Mouse (Mus musculus) heart, embryonic 11.5 days (tissue): ENCODE measurements around the gene Olfr694. TPM values are rescaled to one million over a fixed set of nuclear protein-coding genes. Genes with fewer than 3 reads are reported as not detected.

Experiments
- ATAC-seq: fragments of 200-750 bp; cut with Nextera tagmentation; replicated peaks from 2 replicates; pipeline ENCODE4 v1.8.0; 2017; ENCODE audit warnings: moderate library complexity; ENCODE audit not compliant: insufficient number of reproducible peaks, low FRiP score, low TSS enrichment
- H3K27ac ChIP-seq: fragments of 300-500 bp; sonication (generic); 2 replicates; pipeline ENCODE4 v1.5.1; 2014; ENCODE audit warnings: mild to moderate bottlenecking, low read depth, low read length
- H3K27me3 ChIP-seq: fragments of 300-500 bp; sonication (generic); 2 replicates; pipeline ENCODE4 v1.6.1; 2014; ENCODE audit warnings: mild to moderate bottlenecking, low read length, mixed read lengths; ENCODE audit not compliant: control insufficient read depth, insufficient read depth
- H3K36me3 ChIP-seq: fragments of 300-500 bp; sonication (generic); 2 replicates; pipeline ENCODE4 v1.6.1; 2014; ENCODE audit warnings: mild to moderate bottlenecking, low read length, moderate library complexity, mixed read lengths; ENCODE audit not compliant: control insufficient read depth, insufficient read depth
- H3K4me1 ChIP-seq: fragments of 300-500 bp; sonication (generic); 2 replicates; pipeline ENCODE4 v1.6.1; 2014; ENCODE audit warnings: low read length; ENCODE audit not compliant: control insufficient read depth, insufficient read depth
- H3K4me2 ChIP-seq: fragments of 300-500 bp; sonication (generic); 2 replicates; pipeline ENCODE4 v1.6.1; 2014; ENCODE audit warnings: mild to moderate bottlenecking, moderate library complexity
- H3K4me3 ChIP-seq: fragments of 300-500 bp; sonication (generic); 2 replicates; pipeline ENCODE4 v1.5.1; 2014; ENCODE audit warnings: low read depth, low read length
- H3K9ac ChIP-seq: fragments of 300-500 bp; sonication (generic); 2 replicates; pipeline ENCODE4 v1.6.1; 2014; ENCODE audit warnings: mild to moderate bottlenecking, low read depth, low read length, moderate library complexity
- H3K9me3 ChIP-seq: fragments of 300-500 bp; sonication (generic); replicated peaks from 2 replicates; pipeline ENCODE4 v1.6.1; 2016; ENCODE audit warnings: low read length; ENCODE audit not compliant: control insufficient read depth
- WGBS: fragments of 180-500 bp; shearing (Covaris S2); extraction: QIAGEN DNeasy Blood & Tissue Kit; methylation state at CpG from one replicate; pipeline ENCODE4 v1.1.7; 2014; ENCODE audit not compliant: insufficient replicate concordance; 5-methylcytosine and 5-hydroxymethylcytosine counted together
- polyA plus RNA-seq: library from polyadenylated mRNA; unstranded; fragments of >200 nt; fragmentation: Nextera tagmentation; extraction: Ambion mirVana; gene quantifications from 2 replicates; pipeline ENCODE4 v1.2.1, GENCODE M21; 2014

Olfr694 gene
- polyA plus RNA-seq, 1 experiment from 2014 or later = not detected

DNA sequence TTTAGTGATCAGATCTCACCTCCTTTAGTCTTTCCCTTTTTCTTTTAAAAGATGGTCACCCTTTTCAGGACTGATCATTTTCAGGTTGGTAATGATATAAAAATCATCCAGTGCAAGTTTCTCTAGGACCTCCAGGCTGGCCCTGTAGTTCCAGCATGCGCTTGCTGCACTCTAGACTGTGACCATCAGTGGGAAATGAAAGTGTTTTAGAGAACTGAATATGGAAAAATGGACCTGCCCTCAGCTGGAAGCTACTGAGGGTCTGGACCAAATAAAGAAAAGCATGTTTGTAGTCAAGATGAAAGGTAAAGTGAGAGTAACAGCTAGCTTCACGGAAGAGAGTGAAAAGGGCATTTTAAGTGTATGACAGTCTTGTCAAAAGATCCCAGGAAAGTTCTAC lies 6.2 kb downstream of the Olfr694 start:
- no peak for ATAC-seq
- H3K9ac ChIP-seq = no peak overlapping the region
- H3K27me3 ChIP-seq = no peaks in the 10 kb centered on the region
- H3K9me3 ChIP-seq = no peaks in the 10 kb centered on the region
- no peak overlapping the region for H3K4me2 ChIP-seq
- no peak overlapping the region for H3K4me3 ChIP-seq
- WGBS = 83% methylated on average over 2 of the region's 2 CpGs
- no peaks in the 10 kb centered on the region for H3K4me1 ChIP-seq
- no peak overlapping the region for H3K27ac ChIP-seq
- H3K36me3 ChIP-seq = no peaks in the 10 kb centered on the region

DNA sequence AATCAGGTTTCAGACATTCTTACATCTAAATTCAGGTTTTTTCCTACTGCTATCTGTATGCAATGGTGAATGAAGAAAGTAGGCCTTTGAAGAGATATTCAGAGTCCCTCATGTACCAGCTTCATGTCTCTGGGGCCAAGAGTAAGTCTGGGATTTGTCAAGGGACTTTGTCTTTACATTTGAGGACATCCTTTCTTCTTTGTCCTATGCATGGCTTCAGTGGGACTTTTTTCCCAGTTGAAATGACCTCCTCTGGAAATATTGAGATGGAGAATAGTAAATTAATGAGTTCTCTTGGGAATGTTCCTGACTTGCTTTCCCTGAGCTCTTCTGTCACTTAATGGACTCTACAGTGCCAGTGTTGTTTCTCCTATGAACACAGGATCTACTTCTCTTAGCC lies 11.1 kb downstream of the Olfr694 start, which contains the start of gene Olfr693:
Gene Olfr693, minus strand, starts transcription at position 101 of the 400 bp plus-strand sequence.
- Histone ChIP-seq H3K4me3 (no peak within 1 kb of the TSS), H3K36me3 (no peaks in the 10 kb centered on the region), H3K27me3 (no peaks in the 10 kb centered on the region), H3K9ac (no peak within 1 kb of the TSS), H3K27ac (no peak within 1 kb of the TSS), H3K9me3 (no peaks in the 10 kb centered on the region), H3K4me1 (no peaks in the 10 kb centered on the region), H3K4me2 (no peak within 1 kb of the TSS)
- no peak for ATAC-seq

DNA sequence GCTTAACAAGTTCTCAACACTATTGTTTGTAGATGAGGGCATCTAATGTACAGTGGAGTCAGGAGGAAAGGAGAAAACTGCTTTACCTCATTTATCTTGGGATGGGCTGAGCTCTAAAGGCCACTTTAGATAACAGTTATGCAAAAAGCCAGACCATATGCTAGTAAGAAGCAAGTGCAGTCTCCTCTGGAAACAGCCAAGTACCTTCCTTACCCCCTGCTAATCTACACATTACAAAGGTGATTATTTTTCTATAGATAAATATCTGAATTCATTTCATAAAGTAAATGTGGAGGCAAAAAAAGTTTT lies 39.3 kb downstream of the Olfr694 start:
- Histone ChIP-seq H3K9ac (no peak overlapping the region), H3K4me1 (no peaks in the 10 kb centered on the region)

DNA sequence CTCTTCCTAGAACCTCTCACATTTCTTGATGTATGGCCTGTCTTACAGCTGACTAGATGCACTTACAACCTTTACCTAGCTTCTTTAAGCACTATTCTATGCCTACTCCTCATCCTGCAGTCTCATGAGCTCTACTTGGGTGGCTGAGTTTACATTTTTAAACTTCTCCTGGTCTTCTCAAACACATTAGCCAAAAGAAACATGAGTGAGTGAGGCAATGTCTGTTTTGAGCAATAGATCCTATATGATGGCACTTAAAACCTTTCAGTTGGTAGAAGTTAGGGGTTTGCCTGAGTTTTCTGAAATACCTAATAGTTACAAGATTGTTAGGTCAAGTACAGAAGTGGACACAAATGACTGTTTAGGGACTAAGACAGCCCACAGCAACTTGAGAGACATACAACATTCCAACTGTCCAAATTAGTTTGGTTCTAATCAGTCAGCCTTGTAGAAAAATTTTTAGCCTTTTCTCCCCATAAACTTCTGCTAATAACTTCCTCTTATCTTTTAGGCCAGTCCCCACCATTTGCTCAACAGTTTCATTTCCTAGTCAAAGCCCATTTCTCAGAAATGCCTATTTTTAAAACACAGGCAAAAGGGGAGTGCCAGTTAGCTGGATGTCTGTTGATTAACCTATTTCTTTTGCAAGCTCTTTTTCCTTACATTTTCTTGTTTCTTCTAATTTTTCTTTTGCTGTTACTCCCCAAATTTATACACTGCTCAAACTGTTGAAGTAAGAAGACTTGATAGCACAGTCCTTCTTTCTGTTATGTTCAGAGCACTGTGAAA lies 39.9 kb downstream of the Olfr694 start:
- Histone ChIP-seq H3K9me3 (no peaks in the 10 kb centered on the region), H3K9ac (no peak overlapping the region), H3K27ac (no peak overlapping the region), H3K4me3 (no peak overlapping the region), H3K27me3 (no peaks in the 10 kb centered on the region), H3K36me3 (no peaks in the 10 kb centered on the region), H3K4me2 (no peak overlapping the region), H3K4me1 (no peaks in the 10 kb centered on the region)
- no peak for ATAC-seq

More for the DNA sequence above, 39.3 kb downstream of the Olfr694 start:
- Histone ChIP-seq H3K4me3 (no peak overlapping the region), H3K27ac (no peak overlapping the region), H3K27me3 (no peaks in the 10 kb centered on the region), H3K36me3 (no peaks in the 10 kb centered on the region), H3K9me3 (no peaks in the 10 kb centered on the region), H3K4me2 (no peak overlapping the region)
- no peak for ATAC-seq

DNA sequence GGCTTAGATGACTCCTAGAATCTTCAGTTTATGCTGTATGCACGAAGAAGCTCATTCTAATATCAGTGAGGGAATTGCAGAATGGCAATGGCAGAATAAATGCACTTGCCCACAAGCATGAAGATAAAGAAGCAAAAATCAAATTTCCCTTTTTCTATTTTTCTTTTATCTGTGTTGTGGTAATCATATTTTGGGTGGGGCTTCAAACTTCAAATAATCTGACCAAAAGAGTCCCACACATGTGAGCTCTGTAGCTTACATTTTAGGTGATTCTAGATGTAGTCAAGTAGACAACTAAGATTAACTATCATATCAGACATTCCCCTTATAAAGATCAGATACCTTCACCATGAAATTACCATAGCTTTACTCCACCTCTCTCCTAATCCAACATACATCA lies 41.8 kb downstream of the Olfr694 start:
- whole genome bisulfite sequencing = 71% methylated on average over 1 of the region's 1 CpGs
- ATAC-seq = no peak
- no peak overlapping the region for H3K27ac ChIP-seq
- H3K9me3 ChIP-seq = no peaks in the 10 kb centered on the region
- no peak overlapping the region for H3K9ac ChIP-seq
- no peak overlapping the region for H3K4me3 ChIP-seq
- H3K27me3 ChIP-seq = no peaks in the 10 kb centered on the region
- H3K4me2 ChIP-seq = no peak overlapping the region
- H3K36me3 ChIP-seq = no peaks in the 10 kb centered on the region
- H3K4me1 ChIP-seq = no peaks in the 10 kb centered on the region

DNA sequence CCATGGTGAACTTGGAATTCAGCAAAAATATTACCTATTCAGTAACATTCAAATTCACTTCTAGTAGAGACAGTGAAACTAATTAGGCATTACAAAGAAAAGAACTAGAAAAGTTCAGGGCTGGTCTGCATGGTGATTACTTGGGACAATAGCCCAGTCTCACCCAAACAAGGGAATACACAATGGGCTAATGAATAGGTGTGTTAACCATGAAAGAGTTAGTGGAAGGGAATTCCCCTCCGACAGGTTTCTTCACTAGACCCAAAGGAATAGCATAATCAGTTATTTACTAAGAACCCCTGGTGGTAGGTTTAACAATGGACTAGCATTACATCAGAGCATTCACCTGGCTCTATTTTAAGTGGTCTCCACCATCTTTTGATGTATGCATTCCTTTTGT lies 46.4 kb downstream of the Olfr694 start:
- H3K9ac ChIP-seq = no peak overlapping the region
- no peak overlapping the region for H3K27ac ChIP-seq
- H3K9me3 ChIP-seq = no peaks in the 10 kb centered on the region
- no peak for ATAC-seq
- no peak overlapping the region for H3K4me2 ChIP-seq
- H3K27me3 ChIP-seq = no peaks in the 10 kb centered on the region
- WGBS = 81% methylated on average over 1 of the region's 1 CpGs
- no peaks in the 10 kb centered on the region for H3K4me1 ChIP-seq
- H3K4me3 ChIP-seq = no peak overlapping the region
- no peaks in the 10 kb centered on the region for H3K36me3 ChIP-seq

DNA sequence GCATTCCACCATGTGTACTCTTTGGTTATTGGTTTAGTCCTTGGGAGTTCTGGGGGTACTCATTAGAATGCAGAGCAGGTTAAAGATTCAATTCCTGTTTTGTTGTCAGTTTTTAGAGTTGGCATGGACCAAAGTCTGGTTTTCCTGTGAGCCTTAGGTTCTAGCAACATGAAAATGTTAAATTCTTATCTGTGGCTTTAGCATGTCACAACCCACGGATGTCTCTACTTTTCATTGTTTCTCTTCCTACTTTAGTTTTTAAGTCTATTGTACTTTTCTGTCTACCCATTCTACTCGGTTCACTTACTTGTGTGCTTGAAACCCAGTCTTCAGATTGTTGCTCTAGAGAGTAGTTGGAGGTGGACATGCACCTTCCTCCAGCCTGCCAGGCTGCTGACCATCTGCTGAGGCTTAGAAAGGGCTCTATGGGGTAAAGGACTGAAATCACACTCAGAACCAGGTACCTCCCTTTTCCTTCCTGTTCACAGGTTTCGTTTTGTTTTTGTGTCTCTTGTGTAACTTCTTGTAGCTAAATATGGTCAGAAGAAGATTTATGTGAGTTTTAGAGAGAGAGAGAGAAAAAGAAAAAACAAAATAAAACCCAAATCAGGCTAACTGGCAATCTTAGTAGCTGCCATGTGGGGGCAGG lies 47.3 kb downstream of the Olfr694 start:
- no peak for ATAC-seq
- Histone ChIP-seq H3K9me3 (no peaks in the 10 kb centered on the region), H3K27me3 (no peaks in the 10 kb centered on the region), H3K4me1 (no peaks in the 10 kb centered on the region), H3K27ac (no peak overlapping the region), H3K4me3 (no peak overlapping the region), H3K9ac (no peak overlapping the region), H3K4me2 (no peak overlapping the region), H3K36me3 (no peaks in the 10 kb centered on the region)
- 70% methylated on average over 3 of the region's 3 CpGs for WGBS

DNA sequence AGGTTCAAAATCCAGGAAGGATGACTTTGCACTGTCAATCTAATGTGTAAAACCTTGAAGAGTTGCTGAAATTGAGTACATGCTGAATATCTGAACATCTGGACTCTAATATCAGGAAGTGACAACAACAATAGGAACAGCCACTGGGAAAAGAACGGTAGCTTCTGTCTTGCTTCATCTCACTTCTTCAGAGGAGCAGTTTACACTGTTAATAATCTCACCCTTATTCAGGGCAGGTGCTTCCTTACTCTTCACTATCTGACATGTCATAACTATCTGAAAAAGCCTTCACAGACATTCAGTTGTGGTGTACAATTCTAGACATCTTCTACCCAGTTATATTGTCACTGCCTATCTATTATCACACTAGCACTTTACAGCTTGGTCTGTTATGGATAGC lies 50.8 kb downstream of the Olfr694 start:
- 70% methylated on average over 1 of the region's 1 CpGs for WGBS

DNA sequence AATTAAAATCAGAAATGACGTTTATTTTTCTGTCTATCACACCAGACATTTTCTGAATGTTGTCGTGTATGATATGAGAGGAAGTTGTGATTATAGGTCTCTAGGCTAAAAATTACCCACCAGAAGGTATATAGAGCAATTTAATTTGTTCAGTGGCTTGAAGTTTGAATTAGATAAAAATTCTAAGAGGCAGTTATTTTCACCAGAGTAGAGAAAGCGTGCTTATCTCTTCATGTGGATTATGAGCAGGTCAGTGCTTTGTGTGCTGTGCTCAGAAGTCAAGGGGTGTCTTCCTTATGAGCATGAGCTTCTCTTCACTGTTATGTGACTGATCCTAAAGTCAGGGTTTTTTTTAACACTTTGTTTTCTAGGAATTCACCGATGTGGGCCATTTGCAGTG lies 56.1 kb downstream of the Olfr694 start:
- WGBS = 74% methylated on average over 4 of the region's 4 CpGs
- Histone ChIP-seq H3K27ac (no peak overlapping the region), H3K4me3 (no peak overlapping the region), H3K27me3 (no peaks in the 10 kb centered on the region), H3K9me3 (no peaks in the 10 kb centered on the region), H3K36me3 (no peaks in the 10 kb centered on the region), H3K4me2 (no peak overlapping the region), H3K4me1 (no peaks in the 10 kb centered on the region), H3K9ac (no peak overlapping the region)
- no peak for ATAC-seq

More for the DNA sequence above, 50.8 kb downstream of the Olfr694 start:
- Histone ChIP-seq H3K9me3 (no peaks in the 10 kb centered on the region), H3K27ac (no peak overlapping the region), H3K4me3 (no peak overlapping the region), H3K4me2 (no peak overlapping the region), H3K36me3 (no peaks in the 10 kb centered on the region), H3K4me1 (no peaks in the 10 kb centered on the region), H3K27me3 (no peaks in the 10 kb centered on the region), H3K9ac (no peak overlapping the region)
- ATAC-seq = no peak
